Mouse (Mus musculus): ENCODE data around the gene Xxylt1. TPM values are rescaled to one million over a fixed set of nuclear protein-coding genes. Genes with fewer than 3 reads are reported as not detected.

Gene Xxylt1
- total and polyA plus RNA-seq, 3 experiments: 21.5 to 45.7 (median 35.1) TPM

- no peak for TF ChIP-seq BHLHE40 (IDR thresholded peaks at IDR 0.05; ENCODE audit: low read depth, low read length)
- TF ChIP-seq ZC3H11A (IDR thresholded peaks at IDR 0.05; ENCODE audit: low read depth, low read length): no peak
- no peak for TF ChIP-seq JUND (conservative IDR thresholded peaks at IDR 0.05; ENCODE audit: low read depth, low read length)
- no peak for TF ChIP-seq MAZ (IDR thresholded peaks at IDR 0.05; ENCODE audit: low read depth, low read length)
- TF ChIP-seq TCF12 (IDR thresholded peaks at IDR 0.05; ENCODE audit: low read depth, low read length): no peak
- no peak for TF ChIP-seq MAX (IDR thresholded peaks at IDR 0.05; ENCODE audit: low read length)
- no peak for TF ChIP-seq HCFC1 (IDR thresholded peaks at IDR 0.05; ENCODE audit: low read depth, low read length)
- no peak for TF ChIP-seq POLR2A (IDR thresholded peaks at IDR 0.05; ENCODE audit: low read depth, low read length)
- TF ChIP-seq E2F4 (IDR thresholded peaks at IDR 0.05; ENCODE audit: insufficient replicate concordance, low read depth, low read length): no peak
- TF ChIP-seq MAFK (IDR thresholded peaks at IDR 0.05; ENCODE audit: insufficient replicate concordance, low read length): no peak
- TF ChIP-seq MXI1 (IDR thresholded peaks at IDR 0.05; ENCODE audit: low read depth, low read length): no peak
- TF ChIP-seq MYC (IDR thresholded peaks at IDR 0.05; ENCODE audit: low read depth, low read length): no peak
- TF ChIP-seq NRF1 (IDR thresholded peaks at IDR 0.05; ENCODE audit: low read depth, low read length): no peak
- no peak for TF ChIP-seq PAX5 (IDR thresholded peaks at IDR 0.05; ENCODE audit: low read length)
- no peak for TF ChIP-seq ZMIZ1 (IDR thresholded peaks at IDR 0.05; ENCODE audit: low read depth, low read length)
- TF ChIP-seq IRF4 (IDR thresholded peaks at IDR 0.05; ENCODE audit: low read depth, low read length): no peak
- TF ChIP-seq CHD2 (IDR thresholded peaks at IDR 0.05; ENCODE audit: low read length): no peak
- no peak for DNase-seq (ENCODE audit: extremely low read depth)
- H3K9ac ChIP-seq (ENCODE audit: insufficient read depth, low read depth): no peak overlapping the region
- H3K27me3 ChIP-seq (replicated peaks): no peaks in the 10 kb centered on the region
- no peaks in the 10 kb centered on the region for H3K79me2 ChIP-seq (replicated peaks; ENCODE audit: control insufficient read depth, extremely low read depth, insufficient read depth, poor library complexity, severe bottlenecking)
- dilution Hi-C loops (cut with MboI; ENCODE audit: extremely low pct_ligation_motif_present, extremely low pct_unique_long_range_greater_than_20kb, low sequenced_read_pairs) (no loop called here), in situ Hi-C loops (cut with MboI; ENCODE audit: low pct_ligation_motif_present, low pct_unique_long_range_greater_than_20kb, low sequenced_read_pairs) (no loop called here)
- peaks cover 24 to 64% of the 10 kb centered on the region in 2 experiments for H3K4me1 ChIP-seq (ENCODE audit: control insufficient read depth in 1 of 2, insufficient read depth in 2 of 2)
- no peak overlapping the region for H3K27ac ChIP-seq (ENCODE audit: insufficient read depth, low read depth)
- no peak overlapping the region for H3K4me3 ChIP-seq (replicated peaks in 1 of 3; ENCODE audit: low read depth in 2 of 3, low read length in 2 of 3, poor library complexity in 1 of 3)
- H3K36me3 ChIP-seq (replicated peaks in 1 of 2; ENCODE audit: control insufficient read depth in 1 of 2, insufficient read depth in 1 of 2, low read length in 1 of 2): peaks cover 5 to 66% of the 10 kb centered on the region in 2 experiments
- H3K9me3 ChIP-seq (replicated peaks; ENCODE audit: low read length): no peaks in the 10 kb centered on the region
- no peak overlapping the region for H3K4me2 ChIP-seq (ENCODE audit: insufficient read depth, low read depth, poor library complexity, severe bottlenecking)
Observed at GRCm38 (mm10) chr16:31007582-31007981, 73.7 kb downstream of the Xxylt1 start.

- TF ChIP-seq USF1 (IDR thresholded peaks at IDR 0.05; ENCODE audit: low read depth, low read length) (no peak), RCOR1 (conservative IDR thresholded peaks at IDR 0.05; ENCODE audit: low read depth, low read length) (no peak), MAFK (IDR thresholded peaks at IDR 0.05; ENCODE audit: insufficient replicate concordance, low read length) (no peak), PAX5 (IDR thresholded peaks at IDR 0.05; ENCODE audit: low read length) (no peak), MAX (IDR thresholded peaks at IDR 0.05; ENCODE audit: low read length) (no peak), SMC3 (IDR thresholded peaks at IDR 0.05; ENCODE audit: low read depth, low read length) (no peak), TCF12 (IDR thresholded peaks at IDR 0.05; ENCODE audit: low read depth, low read length) (no peak), CHD1 (IDR thresholded peaks at IDR 0.05; ENCODE audit: low read depth, low read length) (no peak), E2F4 (IDR thresholded peaks at IDR 0.05; ENCODE audit: insufficient replicate concordance, low read depth, low read length) (no peak), POLR2A (IDR thresholded peaks at IDR 0.05; ENCODE audit: low read depth, low read length) (no peak)
- H3K27me3 ChIP-seq (replicated peaks): no peaks in the 10 kb centered on the region
- DNase-seq (ENCODE audit: extremely low read depth): no peak
- H3K9ac ChIP-seq (ENCODE audit: insufficient read depth, low read depth): no peak overlapping the region
- H3K27ac ChIP-seq (ENCODE audit: insufficient read depth, low read depth): no peak overlapping the region
- no peak overlapping the region for H3K4me3 ChIP-seq (replicated peaks in 1 of 3; ENCODE audit: low read depth in 2 of 3, low read length in 2 of 3, poor library complexity in 1 of 3)
- dilution Hi-C loops (cut with MboI; ENCODE audit: extremely low pct_ligation_motif_present, extremely low pct_unique_long_range_greater_than_20kb, low sequenced_read_pairs) (no loop called here), in situ Hi-C loops (cut with MboI; ENCODE audit: low pct_ligation_motif_present, low pct_unique_long_range_greater_than_20kb, low sequenced_read_pairs) (no loop called here)
- no peaks in the 10 kb centered on the region for H3K9me3 ChIP-seq (replicated peaks; ENCODE audit: low read length)
- no peak overlapping the region for H3K4me2 ChIP-seq (ENCODE audit: insufficient read depth, low read depth, poor library complexity, severe bottlenecking)
- H3K36me3 ChIP-seq (replicated peaks in 1 of 2; ENCODE audit: control insufficient read depth in 1 of 2, insufficient read depth in 1 of 2, low read length in 1 of 2): peaks cover 5 to 70% of the 10 kb centered on the region in 2 experiments
- H3K4me1 ChIP-seq (ENCODE audit: control insufficient read depth in 1 of 2, insufficient read depth in 2 of 2): peaks cover 10 to 49% of the 10 kb centered on the region in 2 experiments
- no peaks in the 10 kb centered on the region for H3K79me2 ChIP-seq (replicated peaks; ENCODE audit: control insufficient read depth, extremely low read depth, insufficient read depth, poor library complexity, severe bottlenecking)
Observed at GRCm38 (mm10) chr16:31005693-31006092, 75.5 kb downstream of the Xxylt1 start.
